Mouse (Mus musculus): Measurements from ENCODE around the gene Mpc1.

- no peak for TF ChIP-seq CEBPB (IDR thresholded peaks at IDR 0.05; ENCODE audit: low read depth)
- TF ChIP-seq CTCF (IDR thresholded peaks at IDR 0.05; ENCODE audit: control insufficient read depth, insufficient read depth, insufficient read length) = no peak
- no peak for TF ChIP-seq USF1 (IDR thresholded peaks at IDR 0.05; ENCODE audit: low read depth)
- no peak for TF ChIP-seq MYOD1 (IDR thresholded peaks at IDR 0.05; ENCODE audit: control insufficient read depth, insufficient read length, low read depth)
- no peak for TF ChIP-seq MAX (IDR thresholded peaks at IDR 0.05)
- no peak for TF ChIP-seq FOSL1 (IDR thresholded peaks at IDR 0.05; ENCODE audit: insufficient read depth, low read length, poor library complexity, severe bottlenecking)
- no peak for TF ChIP-seq MYOG (IDR thresholded peaks at IDR 0.05; ENCODE audit: control insufficient read depth, extremely low read depth, insufficient read length)
These were observed 27.8 kb upstream of the Mpc1 start for GRCm38 (mm10) chr17:8254914-8255313.

Data from C2C12 (cell line).